Mouse (Mus musculus): Measurements from ENCODE around the gene Gemin5. TPM values are rescaled to one million over a fixed set of nuclear protein-coding genes. Genes with fewer than 3 reads are reported as not detected.
"Not testable (repeated sequence)": the region's sequence is repeated elsewhere in the genome, so short reads cannot be mapped to it uniquely, and the experiment has no call there.

Gene Gemin5
- total RNA-seq, 2 experiments from 2014 or later, result 19.2 to 20.6 TPM

DNA sequence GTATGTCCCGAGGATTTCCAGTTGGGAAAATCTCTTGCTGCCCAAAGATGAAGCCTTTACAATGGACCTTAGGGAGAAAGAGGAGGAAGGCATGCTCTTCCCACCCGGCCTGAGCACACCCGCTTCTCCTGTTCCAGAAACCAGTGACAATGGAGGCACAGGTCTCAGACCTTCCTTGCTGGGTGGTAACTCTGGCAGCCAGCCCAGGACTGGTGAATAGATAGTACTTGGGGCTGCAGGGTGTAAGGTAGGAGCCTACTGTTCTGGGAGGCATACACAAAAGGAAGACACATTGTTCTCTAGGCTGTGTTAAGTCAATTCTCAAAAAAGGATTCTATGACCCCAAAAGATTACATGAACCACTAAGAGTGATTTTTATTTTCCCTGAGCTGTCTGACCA lies 47.7 kb downstream of the Gemin5 start:
- DNase-seq (ENCODE audit: extremely low spot score in 1 of 2, low spot score in 1 of 2), result no peak

DNA sequence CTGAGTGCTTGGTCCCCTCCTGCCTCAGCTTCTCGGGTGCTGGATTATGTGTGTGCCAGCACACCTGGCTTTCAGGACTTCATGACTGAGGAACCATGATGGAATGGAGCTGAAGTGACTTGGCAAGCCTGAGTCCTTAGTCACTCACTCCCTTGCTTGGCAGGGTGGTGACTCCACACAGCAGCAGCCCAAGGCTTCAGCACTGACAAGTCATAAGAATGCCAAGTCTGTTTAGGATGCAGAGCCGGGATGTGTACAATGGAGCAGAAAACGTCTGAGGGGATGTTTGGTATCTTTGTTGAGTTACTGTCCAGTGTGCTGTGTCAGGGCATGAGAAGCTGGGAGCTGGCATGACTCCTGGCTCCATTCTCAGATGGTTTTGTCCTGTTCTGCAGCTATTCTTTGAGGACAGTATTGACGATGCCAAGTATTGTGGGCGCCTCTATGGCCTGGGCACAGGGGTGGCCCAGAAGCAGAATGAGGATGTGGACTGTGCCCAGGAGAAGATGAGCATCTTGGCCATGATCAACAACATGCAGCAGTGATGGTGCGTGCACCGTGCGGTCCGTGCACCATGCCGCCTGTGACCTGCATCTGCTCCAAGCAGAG lies 51.2 kb downstream of the Gemin5 start:
- no peak for DNase-seq (ENCODE audit: extremely low spot score in 1 of 2, low spot score in 1 of 2)

DNA sequence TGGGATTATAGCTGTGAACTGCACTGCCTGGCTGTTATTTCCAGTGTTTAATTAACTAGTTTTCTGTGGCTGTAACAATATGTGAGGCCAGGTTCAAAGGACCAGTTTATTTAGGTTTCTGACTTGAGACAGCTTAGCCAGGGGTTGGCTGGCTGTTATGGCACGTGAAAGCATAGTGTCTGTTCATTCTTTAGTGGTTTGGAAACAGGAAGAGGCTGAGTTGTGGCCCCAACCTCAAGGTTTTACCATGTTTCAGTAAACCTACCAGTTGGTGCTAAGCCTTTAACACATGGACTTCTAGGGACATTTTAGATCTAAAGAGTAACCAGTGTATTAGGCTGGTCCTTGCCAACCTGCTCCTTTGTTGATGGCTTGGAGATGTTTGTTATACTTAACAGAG lies 51.8 kb downstream of the Gemin5 start:
- no peak for DNase-seq (ENCODE audit: extremely low spot score in 1 of 2, low spot score in 1 of 2)

DNA sequence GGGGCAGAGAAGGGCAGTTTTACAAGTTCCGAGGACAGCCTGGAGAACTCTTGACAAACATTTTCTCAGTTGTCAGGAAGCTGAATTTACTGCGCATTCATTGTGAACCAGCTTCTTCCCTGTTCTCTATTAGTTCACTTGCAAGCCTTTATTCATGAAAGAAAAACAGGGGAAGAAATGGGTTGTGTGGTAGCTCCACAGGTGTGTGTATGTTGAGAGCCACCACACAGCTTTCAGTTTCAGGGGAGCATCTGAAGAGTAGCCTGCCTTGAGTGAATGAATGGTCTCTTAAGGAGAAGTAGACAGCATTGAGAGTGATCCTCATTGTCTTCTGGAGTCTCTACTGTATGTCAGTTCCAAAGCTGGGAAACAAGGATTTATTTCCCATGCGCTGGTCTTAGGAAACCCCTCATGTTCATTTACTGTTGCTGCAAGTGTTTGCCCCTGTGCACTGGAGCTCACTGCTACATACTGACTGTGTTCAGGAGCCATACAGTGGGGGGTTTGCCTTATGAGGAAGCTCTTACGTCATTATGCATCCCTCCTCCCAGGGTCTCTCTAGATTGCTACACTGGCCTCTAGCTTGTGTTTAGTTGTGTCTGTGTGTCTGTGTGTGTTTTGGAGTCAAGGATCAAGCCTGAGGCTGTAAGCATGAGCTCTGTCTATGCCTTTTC lies 60.5 kb downstream of the Gemin5 start:
- DNase-seq (ENCODE audit: extremely low spot score in 1 of 2, low spot score in 1 of 2), result no peak

DNA sequence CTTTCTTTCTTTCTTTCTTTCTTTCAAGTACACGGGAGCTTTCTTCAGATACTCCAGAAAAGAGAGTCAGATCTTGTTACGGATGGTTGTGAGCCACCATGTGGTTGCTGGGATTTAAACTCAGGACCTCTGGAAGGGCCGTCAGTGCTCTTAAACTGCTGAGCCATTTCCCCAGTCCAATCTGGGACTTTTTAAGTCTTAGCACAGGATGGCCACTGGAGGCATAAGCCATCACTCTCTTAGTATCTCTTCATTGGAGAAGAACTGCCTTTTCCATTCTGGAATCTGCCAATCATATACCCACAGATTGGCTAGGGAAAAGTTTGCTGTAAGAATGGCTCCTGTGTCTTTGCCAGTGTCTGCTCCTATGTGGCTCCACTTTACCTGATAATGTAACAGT lies 61.3 kb downstream of the Gemin5 start:
- DNase-seq (ENCODE audit: extremely low spot score in 1 of 2, low spot score in 1 of 2), result no peak

DNA sequence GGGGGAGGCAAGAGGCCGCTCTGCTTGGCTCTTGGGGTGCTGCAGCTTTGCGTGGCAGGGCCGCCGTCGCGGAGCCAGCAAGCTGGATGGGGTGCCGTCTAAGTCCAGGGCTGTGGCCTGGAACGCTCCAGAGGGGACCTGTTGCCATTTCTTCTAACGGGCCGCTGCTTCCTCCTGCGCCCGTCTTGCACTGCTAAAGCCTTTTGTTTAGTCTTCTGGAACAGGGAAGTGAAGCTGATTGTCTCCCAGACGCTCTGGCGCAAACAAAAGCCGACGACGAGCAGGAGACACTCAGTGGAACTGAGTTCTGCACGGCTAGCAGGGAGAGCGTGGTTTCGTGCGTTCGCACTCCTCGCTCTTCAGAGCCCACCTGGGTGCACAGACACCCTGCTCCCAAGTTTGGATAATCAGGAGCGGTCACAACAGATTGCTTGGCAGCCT lies 64.0 kb downstream of the Gemin5 start:
- DNase-seq (ENCODE audit: extremely low spot score in 1 of 2, low spot score in 1 of 2), result peak; percentile 20 to 23

DNA sequence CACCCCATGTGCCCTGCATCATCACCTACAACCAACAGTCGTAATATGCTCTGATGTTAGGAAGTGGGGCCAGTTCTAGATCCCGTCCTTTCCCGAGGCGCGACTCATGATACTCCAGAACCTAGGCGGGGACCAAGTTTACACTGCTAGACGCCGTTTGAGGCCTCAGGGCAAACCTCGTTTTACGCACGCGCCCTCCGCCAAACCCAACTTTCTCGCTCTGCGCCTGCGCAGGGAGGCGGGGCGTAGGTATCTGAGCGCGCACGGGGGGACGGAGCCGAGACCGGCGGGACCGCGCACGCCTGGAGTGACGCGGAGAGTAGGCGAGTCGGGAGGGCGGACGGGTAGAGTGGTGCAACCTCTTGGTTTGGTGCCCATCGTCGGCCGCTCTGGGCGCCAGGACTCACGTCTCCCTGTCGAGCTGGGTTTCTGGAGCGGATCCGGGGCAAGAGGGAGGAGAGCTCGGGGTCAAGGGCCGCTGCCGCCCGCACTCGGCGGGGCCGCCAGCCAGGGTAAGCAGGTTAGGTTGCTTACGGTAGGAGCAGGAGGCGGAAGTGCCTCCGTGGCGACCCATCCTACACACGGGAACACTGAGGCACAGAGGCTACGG lies 64.5 kb downstream of the Gemin5 start, which contains the start of gene Cnot8:
Cnot8 (plus strand) TSS at position 457 of the 610 bp plus-strand sequence.
- DNase-seq (ENCODE audit: extremely low spot score in 1 of 2, low spot score in 1 of 2), result peak; percentile 95 to 98

DNA sequence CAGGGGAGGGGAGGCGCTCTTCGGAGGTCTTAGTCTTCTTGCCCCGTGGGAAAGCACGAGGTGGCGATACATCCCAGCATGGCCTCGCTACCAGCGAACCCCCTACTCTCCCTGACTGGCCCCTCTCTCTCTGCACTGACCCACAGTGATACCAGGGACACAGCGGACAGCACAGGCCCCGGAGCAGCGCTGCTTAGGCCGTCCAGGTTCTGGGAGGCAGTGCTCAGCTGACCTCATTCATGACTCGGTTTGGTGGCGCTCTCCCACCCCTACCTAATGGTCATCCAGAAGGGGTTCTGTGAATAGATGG lies 65.0 kb downstream of the Gemin5 start:
- no peak for DNase-seq (ENCODE audit: extremely low spot score in 1 of 2, low spot score in 1 of 2)

DNA sequence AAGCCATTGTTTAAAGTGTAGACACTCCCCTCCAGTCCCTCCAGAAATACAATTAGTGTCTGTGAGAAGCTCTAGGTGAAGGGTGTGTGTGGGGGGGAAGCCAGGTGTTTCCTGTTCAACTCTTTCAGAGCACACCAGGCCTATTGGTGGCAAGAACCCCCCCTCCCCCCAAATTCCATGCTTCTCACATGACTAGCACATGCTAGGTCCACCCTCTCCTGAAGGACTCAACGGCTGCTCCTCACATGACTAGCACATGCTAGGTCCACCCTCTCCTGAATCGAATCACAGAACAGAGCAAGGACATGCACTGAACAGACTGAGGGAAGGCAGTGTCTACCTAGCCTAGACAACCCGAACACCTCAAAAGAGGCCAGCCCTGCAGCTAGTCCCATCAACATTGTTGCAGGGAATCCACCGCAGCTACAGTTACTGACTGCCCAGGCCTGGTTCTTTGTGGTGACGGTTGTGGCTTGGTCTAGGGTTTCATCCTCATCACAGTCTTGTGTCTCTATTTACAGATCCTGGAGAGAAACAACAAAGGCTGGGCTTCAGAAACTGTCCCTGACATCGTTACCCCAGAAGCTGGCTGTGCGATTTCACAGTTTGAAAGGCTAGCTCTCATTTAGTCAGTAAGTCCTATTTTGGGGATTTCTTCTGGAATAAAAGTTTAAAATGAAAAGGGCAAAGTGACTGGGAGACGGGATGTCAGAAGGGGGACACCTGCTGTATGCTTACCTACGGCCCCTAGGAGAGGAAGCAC lies 65.6 kb downstream of the Gemin5 start:
- no peak for DNase-seq (ENCODE audit: extremely low spot score in 1 of 2, low spot score in 1 of 2)

DNA sequence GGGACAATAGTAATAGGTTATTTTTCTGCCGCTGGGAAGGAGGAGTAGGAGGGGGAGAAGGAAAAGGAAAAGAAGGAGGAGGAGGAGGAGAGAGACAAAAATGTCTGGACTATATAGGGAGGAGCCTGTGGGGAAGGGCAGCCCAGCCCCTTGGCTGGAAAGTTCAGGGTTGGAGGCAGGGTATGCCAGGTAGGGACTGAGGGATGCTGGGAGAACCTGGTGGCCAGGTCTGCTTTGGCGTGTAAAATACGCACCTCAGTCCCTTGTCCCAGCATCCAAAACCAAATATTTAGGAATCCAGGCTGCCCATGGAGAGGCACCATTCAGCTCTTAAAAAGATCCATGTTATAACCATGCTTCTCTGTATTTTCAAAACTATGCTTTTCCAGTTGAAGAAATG lies 66.2 kb downstream of the Gemin5 start:
- DNase-seq (ENCODE audit: extremely low spot score in 1 of 2, low spot score in 1 of 2), result no peak

DNA sequence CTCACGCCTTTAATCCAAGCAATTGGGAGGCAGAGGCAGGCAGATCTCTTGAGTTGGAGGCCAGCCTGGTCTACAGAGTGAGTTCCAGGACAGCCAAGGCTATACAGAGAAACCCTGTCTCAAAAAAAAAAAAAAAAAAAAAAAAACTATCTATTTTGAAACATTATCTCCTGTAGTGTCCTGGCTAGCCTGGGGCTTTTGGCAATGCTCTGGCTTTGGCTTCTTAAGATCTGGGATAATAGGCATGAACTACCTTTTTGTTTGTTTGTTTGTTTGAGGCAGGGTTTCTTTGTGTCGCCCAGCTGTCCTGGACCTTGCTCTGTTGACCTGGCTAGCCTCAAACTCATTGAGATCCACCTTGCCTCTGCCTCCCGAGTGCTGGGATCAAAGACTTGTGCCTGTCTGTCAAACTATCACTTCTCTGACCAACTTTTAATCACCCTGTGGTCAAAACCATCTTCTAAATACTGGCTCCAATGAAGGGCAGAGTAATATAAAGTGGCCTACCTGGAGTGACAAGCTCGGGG lies 67.1 kb downstream of the Gemin5 start:
- DNase-seq (ENCODE audit: extremely low spot score in 1 of 2, low spot score in 1 of 2), result no peak

DNA sequence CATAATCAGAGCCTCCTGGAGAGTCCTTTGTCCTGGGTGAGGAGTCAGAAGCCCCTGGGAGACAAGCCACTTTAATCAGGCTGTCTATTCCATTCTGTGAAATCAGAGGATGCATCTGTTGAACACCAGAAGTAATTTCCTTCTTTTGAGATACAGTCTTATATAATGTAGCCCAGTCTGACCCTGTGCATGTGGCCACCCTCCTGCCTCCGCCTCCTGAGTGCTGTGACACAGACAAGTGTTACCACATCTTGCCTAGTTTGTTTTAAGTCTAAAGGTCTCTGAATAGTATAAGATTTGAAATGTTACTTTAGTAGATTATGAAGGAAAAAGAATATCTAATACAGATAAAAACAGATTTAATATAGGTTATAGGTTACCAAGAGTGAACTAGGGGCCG lies 68.3 kb downstream of the Gemin5 start:
- DNase-seq (ENCODE audit: extremely low spot score in 1 of 2, low spot score in 1 of 2), result no peak

DNA sequence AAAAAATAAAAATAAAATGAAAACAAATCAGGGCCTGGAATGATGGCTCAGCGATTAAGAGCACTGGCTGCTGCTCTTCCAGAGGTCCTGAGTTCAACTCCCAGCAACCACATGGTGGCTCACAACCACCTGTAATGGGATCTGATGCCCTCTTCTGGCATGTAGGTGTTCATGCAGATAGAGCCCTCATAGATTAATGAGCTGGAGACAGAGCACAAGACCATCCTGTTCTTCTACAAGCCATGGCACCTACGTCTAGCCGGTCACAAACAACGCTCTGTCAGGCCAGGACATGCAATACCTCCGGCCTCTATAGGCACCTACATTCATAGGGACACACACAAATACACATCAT lies 70.0 kb downstream of the Gemin5 start:
- DNase-seq (ENCODE audit: extremely low spot score in 1 of 2, low spot score in 1 of 2), result not testable (repeated sequence)

DNA sequence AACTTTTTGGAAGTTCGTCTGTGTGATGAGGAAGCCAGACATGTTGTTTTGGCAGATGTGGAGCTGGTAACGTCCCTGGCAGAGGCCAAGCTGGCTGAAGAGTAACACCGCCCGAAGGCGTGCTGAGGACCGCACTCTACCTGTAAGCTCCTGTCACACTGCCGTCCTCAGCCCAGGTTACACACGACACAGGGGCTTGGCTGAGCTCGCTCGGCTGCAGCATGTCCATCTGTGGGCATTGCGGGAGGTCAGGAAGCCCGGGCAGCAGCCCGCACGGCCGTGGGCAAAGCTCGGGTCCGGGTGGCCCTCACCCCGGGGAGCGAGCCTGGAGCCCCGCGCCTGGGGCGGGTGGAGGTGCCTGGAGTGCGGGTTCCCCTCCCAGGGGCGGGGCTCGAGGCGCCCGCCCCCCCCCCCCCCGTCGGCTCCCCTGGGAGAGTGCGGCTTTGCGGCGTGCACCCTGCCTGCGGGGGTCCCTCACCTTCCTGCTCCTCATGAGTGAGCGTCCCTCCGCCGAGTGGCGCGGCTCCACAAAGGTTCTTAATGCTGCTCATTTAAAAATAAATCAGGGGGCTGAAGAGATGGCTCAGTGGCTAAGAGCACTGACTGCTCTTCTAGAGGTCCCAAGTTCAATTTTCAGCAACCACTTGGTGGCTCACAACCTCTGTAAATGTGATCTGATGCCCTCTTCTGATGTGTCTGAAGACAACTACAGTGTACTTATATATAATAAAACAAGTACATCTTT lies 70.5 kb downstream of the Gemin5 start:
- DNase-seq (ENCODE audit: extremely low spot score in 1 of 2, low spot score in 1 of 2), result no peak

DNA sequence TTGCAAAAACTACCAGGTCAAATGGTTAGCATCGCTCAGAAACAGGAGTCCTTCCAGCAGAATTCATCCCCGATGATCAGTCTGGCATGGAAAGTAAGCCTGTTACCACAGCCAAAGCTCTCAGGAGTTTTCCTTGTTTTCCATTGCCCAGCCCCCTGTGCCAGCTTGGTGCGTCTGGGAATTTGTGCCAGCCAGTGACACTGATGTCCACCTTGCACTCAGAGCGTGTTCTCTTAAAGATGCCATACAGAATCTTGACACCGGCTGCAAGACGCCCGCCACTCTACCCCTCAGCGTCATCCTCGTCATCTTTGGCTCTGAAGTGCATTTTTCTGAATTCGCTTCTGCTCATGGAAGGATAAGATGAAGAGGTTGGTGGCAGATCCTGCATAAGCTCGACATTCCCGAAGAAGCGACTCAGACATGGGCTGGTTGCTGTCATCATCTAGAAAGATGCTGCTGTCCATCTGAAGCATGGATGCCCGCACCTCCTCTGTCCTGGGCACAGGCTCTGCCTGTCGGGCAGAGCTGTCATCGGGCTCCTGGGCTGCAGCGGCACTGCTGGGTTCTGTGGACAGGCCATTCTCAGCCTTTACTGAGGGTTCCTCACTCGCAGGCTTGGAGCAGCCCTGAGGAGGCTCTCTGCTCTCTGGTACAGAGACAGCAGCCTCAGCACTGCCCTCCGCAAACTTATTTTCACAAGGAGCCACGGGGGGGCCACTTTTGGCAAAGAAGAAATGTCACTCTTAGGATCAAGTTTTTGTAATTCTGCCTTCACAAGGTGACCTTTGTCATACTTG lies 71.3 kb downstream of the Gemin5 start:
- DNase-seq (ENCODE audit: extremely low spot score in 1 of 2, low spot score in 1 of 2), result no peak

DNA sequence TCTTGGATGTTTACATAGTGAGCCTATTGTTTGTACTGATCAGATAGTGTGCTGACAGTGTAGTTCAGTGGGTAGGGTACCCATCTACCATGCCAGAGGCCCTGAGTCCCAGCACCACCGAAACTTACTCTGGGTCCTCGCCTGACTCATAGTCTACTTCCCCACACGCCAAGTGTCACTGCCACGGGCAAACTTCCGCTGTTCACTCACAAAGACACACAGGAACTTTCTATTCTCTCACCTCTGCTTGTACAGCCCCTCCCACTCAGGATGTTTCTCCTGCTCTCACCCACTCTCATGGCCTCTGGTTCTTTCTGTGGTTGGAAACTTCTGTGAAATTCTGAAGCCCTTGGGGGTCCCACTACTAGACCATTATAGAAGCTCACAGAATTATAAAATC lies 72.2 kb downstream of the Gemin5 start:
- DNase-seq (ENCODE audit: extremely low spot score in 1 of 2, low spot score in 1 of 2), result no peak

DNA sequence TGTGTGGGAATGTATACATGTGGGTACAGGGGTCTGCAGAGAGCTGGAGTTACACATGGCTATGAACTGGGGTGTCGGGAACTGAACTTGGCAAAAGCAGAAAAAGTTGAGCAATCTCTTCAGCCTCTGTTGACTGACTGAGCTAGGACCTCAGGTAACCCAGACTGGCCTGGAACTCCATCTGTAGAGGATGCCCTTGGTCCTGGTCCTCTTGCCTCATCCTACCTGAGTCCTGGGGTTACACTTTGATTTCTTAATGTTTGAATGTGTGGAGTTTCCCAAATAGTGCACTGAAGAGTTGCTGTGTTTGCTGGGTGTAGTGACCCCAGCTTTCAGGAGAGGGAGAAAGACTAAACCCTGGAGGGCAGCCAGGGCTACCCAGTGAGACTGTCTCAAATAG lies 72.8 kb downstream of the Gemin5 start:
- DNase-seq (ENCODE audit: extremely low spot score in 1 of 2, low spot score in 1 of 2), result no peak

DNA sequence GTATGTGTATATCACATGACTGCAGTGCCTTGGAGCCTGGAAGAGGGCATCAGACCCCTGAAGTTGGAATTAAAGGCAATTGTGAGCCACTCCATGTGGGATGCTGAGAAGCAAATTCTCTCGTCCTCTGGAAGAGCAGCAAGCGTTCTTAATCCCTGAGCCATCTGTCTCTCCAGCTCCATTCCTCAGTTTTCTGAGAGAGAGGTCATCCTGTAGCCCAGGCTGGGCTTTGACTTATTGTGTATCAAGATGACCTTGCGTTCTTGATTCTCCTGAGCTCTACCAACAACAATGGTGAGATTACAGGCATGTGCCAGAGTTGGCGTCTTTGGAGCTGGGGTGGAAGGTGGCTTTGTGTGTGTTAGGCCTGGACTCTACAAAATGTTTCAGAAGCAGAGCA lies 73.6 kb downstream of the Gemin5 start:
- no peak for DNase-seq (ENCODE audit: extremely low spot score in 1 of 2, low spot score in 1 of 2)

DNA sequence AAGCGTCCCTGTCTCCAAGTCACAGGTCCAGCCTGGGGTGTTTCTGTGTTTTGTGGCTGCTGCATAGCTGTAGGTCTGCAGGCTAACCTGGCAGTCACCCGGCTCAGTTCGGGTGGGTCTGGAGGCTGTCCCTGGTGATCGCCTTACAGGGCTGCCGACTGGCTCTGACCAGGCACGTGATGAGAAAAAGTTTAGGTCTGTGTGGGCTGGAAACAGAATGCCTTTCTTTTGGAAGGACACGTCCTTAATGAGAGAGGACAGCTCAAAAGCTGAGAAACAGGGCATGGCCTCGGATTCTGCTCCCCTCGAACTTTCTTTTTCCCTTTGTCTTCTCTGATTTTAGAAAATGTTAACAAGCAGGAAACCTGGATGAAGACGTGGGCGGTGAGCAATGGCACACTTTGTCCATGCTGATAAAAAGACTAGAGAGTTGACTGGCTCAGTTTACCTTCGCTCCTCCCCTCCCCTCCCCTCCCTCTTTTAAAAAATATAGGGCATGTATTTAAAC lies 75.3 kb downstream of the Gemin5 start, which contains the start of gene Gm12248:
Gm12248 (minus strand) TSS at position 114 of the 508 bp plus-strand sequence.
- DNase-seq (ENCODE audit: extremely low spot score in 1 of 2, low spot score in 1 of 2), result no peak

Data from layer of hippocampus, postnatal 25 days (tissue).